Mouse (Mus musculus) midbrain, embryonic 11.5 days (tissue): ENCODE data around the gene Dab2. TPM values are rescaled to one million over a fixed set of nuclear protein-coding genes. Genes with fewer than 3 reads are reported as not detected.

Experiments
- ATAC-seq: fragments of 200-750 bp; cut with Nextera tagmentation; 2 replicates; pipeline ENCODE4 v1.8.0; 2017; ENCODE audit warnings: moderate TSS enrichment, moderate library complexity; ENCODE audit not compliant: low FRiP score
- DNase-seq: peaks from one replicate; pipeline ENCODE4 v3.0.0; 2015; ENCODE audit warnings: low spot score; ENCODE audit errors: missing footprints
- H3K27ac ChIP-seq: fragments of 300-500 bp; sonication (generic); 2 replicates; pipeline ENCODE4 v1.5.1; 2014; ENCODE audit warnings: low read depth, low read length
- H3K27me3 ChIP-seq: fragments of 300-500 bp; sonication (generic); 2 replicates; pipeline ENCODE4 v1.6.1; 2014; ENCODE audit warnings: mild to moderate bottlenecking, low read length, moderate library complexity, mixed read lengths; ENCODE audit not compliant: control insufficient read depth, insufficient read depth
- H3K36me3 ChIP-seq: fragments of 300-500 bp; sonication (generic); 2 replicates; pipeline ENCODE4 v1.6.1; 2014; ENCODE audit warnings: mild to moderate bottlenecking, low read length, moderate library complexity, mixed read lengths; ENCODE audit not compliant: control insufficient read depth, insufficient read depth
- H3K4me1 ChIP-seq: fragments of 300-500 bp; sonication (generic); 2 replicates; pipeline ENCODE4 v1.6.1; 2014; ENCODE audit warnings: low read length; ENCODE audit not compliant: control insufficient read depth, insufficient read depth
- H3K4me2 ChIP-seq: fragments of 300-500 bp; sonication (generic); 2 replicates; pipeline ENCODE4 v1.6.1; 2014; ENCODE audit warnings: mild to moderate bottlenecking, moderate library complexity
- H3K4me3 ChIP-seq: fragments of 300-500 bp; sonication (generic); 2 replicates; pipeline ENCODE4 v1.5.1; 2014; ENCODE audit warnings: low read depth, low read length
- H3K9ac ChIP-seq: fragments of 300-500 bp; sonication (generic); 2 replicates; pipeline ENCODE4 v1.6.1; 2014; ENCODE audit warnings: low read length
- H3K9me3 ChIP-seq: fragments of 300-500 bp; sonication (generic); 2 replicates; pipeline ENCODE4 v1.6.1; 2016; ENCODE audit warnings: low read length; ENCODE audit not compliant: control insufficient read depth
- WGBS: fragments of 180-500 bp; shearing (Covaris S2); extraction: QIAGEN DNeasy Blood & Tissue Kit; methylation state at CpG from one replicate; pipeline ENCODE4 v1.1.7; 2014; 5-methylcytosine and 5-hydroxymethylcytosine counted together
- polyA plus RNA-seq: library from polyadenylated mRNA; unstranded; fragments of >200 nt; fragmentation: Nextera tagmentation; extraction: Ambion mirVana; gene quantifications from 2 replicates; pipeline ENCODE4 v1.2.1, GENCODE M21; 2014

Gene Dab2
- polyA plus RNA-seq, 1 experiment from 2014 or later: 62.1 TPM

GRCm38 (mm10) chr15:6280021-6280451 is 19.6 kb upstream of the Dab2 start:
- ATAC-seq (no peak), DNase-seq (no peak)
- no peaks in the 10 kb centered on the region for H3K9me3 ChIP-seq
- H3K4me1 ChIP-seq: no peaks in the 10 kb centered on the region
- no peak overlapping the region for H3K4me3 ChIP-seq
- H3K27me3 ChIP-seq: no peaks in the 10 kb centered on the region
- 75% methylated on average over 4 of the region's 4 CpGs for WGBS
- H3K36me3 ChIP-seq: no peaks in the 10 kb centered on the region
- no peak overlapping the region for H3K27ac ChIP-seq
- no peak overlapping the region for H3K4me2 ChIP-seq
- no peak overlapping the region for H3K9ac ChIP-seq

- whole genome bisulfite sequencing: 79% methylated on average over 9 of the region's 9 CpGs
- Histone ChIP-seq H3K4me2 (no peak overlapping the region), H3K27ac (no peak overlapping the region), H3K4me1 (no peaks in the 10 kb centered on the region), H3K4me3 (no peak overlapping the region), H3K9me3 (no peaks in the 10 kb centered on the region), H3K9ac (no peak overlapping the region), H3K27me3 (no peaks in the 10 kb centered on the region), H3K36me3 (no peaks in the 10 kb centered on the region)
- DNase-seq: no peak
- ATAC-seq: no peak
Measured at GRCm38 (mm10) chr15:6283249-6283648, 16.3 kb upstream of the Dab2 start.

- H3K27ac ChIP-seq: no peak overlapping the region
- no peak overlapping the region for H3K9ac ChIP-seq
- no peak overlapping the region for H3K4me3 ChIP-seq
- H3K27me3 ChIP-seq: no peaks in the 10 kb centered on the region
- no peak for ATAC-seq
- no peaks in the 10 kb centered on the region for H3K9me3 ChIP-seq
- 76% methylated on average over 2 of the region's 2 CpGs for WGBS
- no peaks in the 10 kb centered on the region for H3K4me1 ChIP-seq
- DNase-seq: no peak
- H3K36me3 ChIP-seq: no peaks in the 10 kb centered on the region
- no peak overlapping the region for H3K4me2 ChIP-seq
Measured at GRCm38 (mm10) chr15:6296071-6296470, 3.5 kb upstream of the Dab2 start.

- ATAC-seq: no peak
- H3K4me2 ChIP-seq: no peak overlapping the region
- no peaks in the 10 kb centered on the region for H3K4me1 ChIP-seq
- no peak overlapping the region for H3K27ac ChIP-seq
- H3K4me3 ChIP-seq: no peak overlapping the region
- no peak for DNase-seq
- H3K27me3 ChIP-seq: no peaks in the 10 kb centered on the region
- 90% methylated on average over 3 of the region's 3 CpGs for WGBS
- no peaks in the 10 kb centered on the region for H3K9me3 ChIP-seq
- H3K9ac ChIP-seq: no peak overlapping the region
- no peaks in the 10 kb centered on the region for H3K36me3 ChIP-seq
Measured at GRCm38 (mm10) chr15:6298726-6299125, 862 bp upstream of the Dab2 start.

- H3K9ac ChIP-seq: no peak overlapping the region
- no peak overlapping the region for H3K4me3 ChIP-seq
- no peak overlapping the region for H3K4me2 ChIP-seq
- no peak for ATAC-seq
- DNase-seq: no peak
- H3K27ac ChIP-seq: no peak overlapping the region
- no peaks in the 10 kb centered on the region for H3K36me3 ChIP-seq
- H3K4me1 ChIP-seq: no peaks in the 10 kb centered on the region
- 89% methylated on average over 4 of the region's 4 CpGs for WGBS
- H3K27me3 ChIP-seq: no peaks in the 10 kb centered on the region
- no peaks in the 10 kb centered on the region for H3K9me3 ChIP-seq
Measured at GRCm38 (mm10) chr15:6302219-6302618, 2.6 kb downstream of the Dab2 start.

GRCm38 (mm10) chr15:6303822-6304221 is 4.2 kb downstream of the Dab2 start:
- no peak for DNase-seq
- no peaks in the 10 kb centered on the region for H3K36me3 ChIP-seq
- H3K4me1 ChIP-seq: no peaks in the 10 kb centered on the region
- no peak overlapping the region for H3K27ac ChIP-seq
- no peak for ATAC-seq
- H3K27me3 ChIP-seq: no peaks in the 10 kb centered on the region
- H3K4me3 ChIP-seq: no peak overlapping the region
- no peak overlapping the region for H3K4me2 ChIP-seq
- no peaks in the 10 kb centered on the region for H3K9me3 ChIP-seq
- no peak overlapping the region for H3K9ac ChIP-seq
- whole genome bisulfite sequencing: 87% methylated on average over 2 of the region's 2 CpGs

GRCm38 (mm10) chr15:6309633-6310032 is 10.0 kb downstream of the Dab2 start:
- ATAC-seq: no peak
- no peak overlapping the region for H3K9ac ChIP-seq
- 94% methylated on average over 3 of the region's 3 CpGs for WGBS

GRCm38 (mm10) chr15:6310417-6310816 is 10.8 kb downstream of the Dab2 start:
- 90% methylated on average over 4 of the region's 4 CpGs for WGBS
- no peak overlapping the region for H3K4me3 ChIP-seq
- no peak for ATAC-seq
- DNase-seq: no peak
- H3K9me3 ChIP-seq: no peaks in the 10 kb centered on the region
- H3K4me1 ChIP-seq: no peaks in the 10 kb centered on the region
- no peak overlapping the region for H3K4me2 ChIP-seq
- H3K27ac ChIP-seq: no peak overlapping the region
- no peaks in the 10 kb centered on the region for H3K27me3 ChIP-seq
- no peaks in the 10 kb centered on the region for H3K36me3 ChIP-seq
- no peak overlapping the region for H3K9ac ChIP-seq

More at GRCm38 (mm10) chr15:6309633-6310032, 10.0 kb downstream of the Dab2 start:
- no peaks in the 10 kb centered on the region for H3K9me3 ChIP-seq
- no peaks in the 10 kb centered on the region for H3K36me3 ChIP-seq
- no peaks in the 10 kb centered on the region for H3K4me1 ChIP-seq
- no peak overlapping the region for H3K4me3 ChIP-seq
- no peak overlapping the region for H3K27ac ChIP-seq
- no peaks in the 10 kb centered on the region for H3K27me3 ChIP-seq
- H3K4me2 ChIP-seq: no peak overlapping the region
- DNase-seq: no peak

- 94% methylated on average over 3 of the region's 3 CpGs for WGBS
- H3K27ac ChIP-seq: no peak overlapping the region
- no peak for DNase-seq
- no peak overlapping the region for H3K4me2 ChIP-seq
- H3K4me3 ChIP-seq: no peak overlapping the region
- no peaks in the 10 kb centered on the region for H3K36me3 ChIP-seq
- H3K9me3 ChIP-seq: no peaks in the 10 kb centered on the region
- ATAC-seq: no peak
- H3K9ac ChIP-seq: no peak overlapping the region
- no peaks in the 10 kb centered on the region for H3K4me1 ChIP-seq
- H3K27me3 ChIP-seq: no peaks in the 10 kb centered on the region
Measured at GRCm38 (mm10) chr15:6312396-6312795, 12.8 kb downstream of the Dab2 start.

GRCm38 (mm10) chr15:6319352-6319751 is 19.8 kb downstream of the Dab2 start:
- H3K36me3 ChIP-seq: no peaks in the 10 kb centered on the region
- H3K4me2 ChIP-seq: no peak overlapping the region
- WGBS: 92% methylated on average over 6 of the region's 6 CpGs
- H3K4me3 ChIP-seq: no peak overlapping the region
- no peak for DNase-seq
- no peak for ATAC-seq
- no peaks in the 10 kb centered on the region for H3K27me3 ChIP-seq
- H3K9me3 ChIP-seq: no peaks in the 10 kb centered on the region
- H3K4me1 ChIP-seq: no peaks in the 10 kb centered on the region
- no peak overlapping the region for H3K9ac ChIP-seq
- H3K27ac ChIP-seq: no peak overlapping the region
